Mouse (Mus musculus): ENCODE measurements around the gene Proser2.

DNA sequence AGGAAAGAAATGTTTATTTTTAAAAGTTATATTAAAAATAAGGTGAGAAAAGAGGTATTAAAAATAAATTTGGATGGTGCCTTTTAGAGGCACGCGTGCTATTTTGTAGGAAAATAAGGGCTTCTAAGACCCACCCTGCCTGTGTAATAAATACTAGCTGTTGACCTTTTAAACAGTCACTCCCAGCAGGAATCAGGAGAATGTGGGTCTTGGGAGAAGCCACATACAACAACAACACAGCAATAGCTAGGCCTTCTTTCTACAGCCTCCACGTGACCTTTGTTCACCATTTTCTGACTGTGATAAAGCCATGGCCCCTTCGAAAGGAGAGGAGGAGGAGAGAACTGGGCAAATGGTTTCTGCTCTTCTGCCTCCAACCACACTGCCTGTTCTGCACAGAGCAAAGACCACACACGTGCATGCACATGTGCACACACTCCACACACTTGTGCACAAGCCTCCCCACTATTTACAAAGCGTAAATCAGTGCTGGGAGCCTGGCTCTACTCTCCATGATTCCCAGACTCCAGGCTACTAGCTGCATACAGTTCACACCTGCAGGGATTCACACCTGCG is 57.2 kb downstream of the Proser2 start:
- TF ChIP-seq CTCF (IDR thresholded peaks at IDR 0.05; ENCODE audit: low read depth, low read length) (no peak), GATA1 (IDR thresholded peaks at IDR 0.05; ENCODE audit: borderline replicate concordance, low read length) (no peak)

All from G1E (cell line).